Mouse (Mus musculus) kidney, postnatal 36 days (tissue): ENCODE measurements around the gene Spo11.

Experiments used
- DNase-seq, 2 experiments: peaks; one replicate each; pipeline ENCODE4 v3.0.0; 2021 to 2022; ENCODE audit warnings: mixed read lengths in 2 of 2

Gene Spo11

DNA sequence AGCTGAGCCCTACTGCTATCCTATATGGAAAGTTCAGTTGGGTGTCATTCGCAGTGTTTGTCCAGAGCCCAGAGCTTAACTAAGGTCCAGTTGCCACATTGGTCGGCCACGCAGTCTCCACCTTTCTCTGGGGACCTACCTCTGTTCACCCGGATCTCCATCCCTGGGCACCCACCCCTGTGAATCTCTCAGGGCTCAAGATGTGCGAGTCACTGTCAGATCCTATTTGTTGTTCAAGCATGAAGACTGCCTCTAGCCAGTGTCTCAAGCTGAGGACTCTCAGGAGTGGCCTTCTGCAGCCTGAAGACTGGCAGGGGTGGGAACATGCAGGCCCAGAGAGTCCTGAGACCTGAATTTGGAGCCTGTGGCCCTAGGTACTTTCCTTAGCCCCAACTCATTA is 58.6 kb downstream of the Spo11 start:
- no peak for DNase-seq

DNA sequence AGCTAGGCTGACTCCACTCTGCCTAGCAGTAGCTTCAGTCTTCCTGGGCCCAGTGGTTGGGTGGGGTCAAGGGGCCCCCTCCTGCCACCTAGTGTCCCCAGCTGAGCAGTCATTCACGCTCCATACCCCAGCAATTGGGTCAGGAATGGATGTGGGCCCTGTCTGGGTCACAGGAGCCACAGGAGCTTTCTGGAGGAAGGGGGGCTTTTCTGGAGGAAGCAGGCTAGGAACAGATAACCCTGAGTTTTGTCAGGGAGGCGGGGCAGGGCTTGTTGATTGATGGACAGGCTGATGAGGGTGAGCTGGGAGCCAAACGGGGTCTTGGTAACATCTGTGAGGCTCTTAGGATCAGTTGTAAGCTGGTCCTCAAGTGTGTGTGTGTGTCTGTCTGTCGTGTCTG is 59.1 kb downstream of the Spo11 start:
- no peak for DNase-seq

DNA sequence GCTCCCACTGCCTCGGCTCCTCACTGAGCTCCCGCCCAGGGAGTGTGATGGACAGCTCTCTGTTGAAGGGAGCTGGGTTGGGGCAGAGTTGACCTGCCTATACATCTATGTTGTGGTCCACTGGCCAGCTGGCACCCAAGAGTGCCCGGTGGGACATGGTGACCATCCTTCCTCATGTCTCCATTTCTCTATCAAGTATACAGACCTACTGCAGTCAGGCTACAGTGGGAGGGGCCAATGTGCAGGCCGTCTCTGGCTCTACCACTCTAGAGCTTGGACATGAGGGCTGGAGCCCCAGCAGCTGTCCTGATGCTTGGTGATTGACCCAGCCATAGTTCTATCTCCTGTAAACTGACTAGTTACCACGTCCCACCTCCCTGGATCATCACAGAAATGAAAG is 59.8 kb downstream of the Spo11 start:
- no peak for DNase-seq

DNA sequence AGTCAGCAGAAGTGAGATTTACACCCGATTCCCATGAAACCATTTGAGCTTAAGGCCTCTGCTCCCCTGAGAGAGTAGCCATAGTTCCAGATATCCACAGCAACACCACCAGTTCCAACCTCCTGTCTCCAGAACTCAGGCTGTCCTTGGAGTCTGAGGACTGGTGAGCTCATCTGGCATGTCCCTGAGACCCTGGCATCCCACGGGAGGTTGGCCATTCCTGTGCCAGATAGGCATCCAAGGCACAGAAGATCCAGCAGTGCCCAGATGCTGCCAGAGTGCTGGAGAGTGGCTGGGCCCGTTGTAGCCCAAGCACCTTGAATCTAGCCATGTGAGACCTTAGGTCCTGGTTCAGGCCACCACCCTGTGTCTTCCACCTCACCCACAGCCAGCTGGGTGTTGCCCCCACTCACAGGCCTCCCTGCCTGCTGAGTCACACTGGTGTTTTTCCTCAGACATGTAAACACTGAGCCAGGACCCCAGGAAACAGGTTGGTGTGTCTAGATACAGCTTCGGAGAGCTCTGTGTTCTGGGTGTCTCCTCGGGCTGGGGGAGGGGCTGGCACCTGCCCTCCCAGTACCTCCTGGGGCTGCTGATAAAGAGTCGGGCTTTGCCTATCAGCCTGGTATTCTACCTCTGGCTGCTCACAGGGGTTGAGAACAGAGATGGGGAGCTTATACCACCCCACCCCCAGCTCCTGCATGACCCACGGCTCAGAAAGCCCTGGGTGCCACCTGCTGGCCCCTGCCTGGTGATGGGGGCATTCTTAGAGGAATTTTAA is 60.5 kb downstream of the Spo11 start:
- no peak for DNase-seq

DNA sequence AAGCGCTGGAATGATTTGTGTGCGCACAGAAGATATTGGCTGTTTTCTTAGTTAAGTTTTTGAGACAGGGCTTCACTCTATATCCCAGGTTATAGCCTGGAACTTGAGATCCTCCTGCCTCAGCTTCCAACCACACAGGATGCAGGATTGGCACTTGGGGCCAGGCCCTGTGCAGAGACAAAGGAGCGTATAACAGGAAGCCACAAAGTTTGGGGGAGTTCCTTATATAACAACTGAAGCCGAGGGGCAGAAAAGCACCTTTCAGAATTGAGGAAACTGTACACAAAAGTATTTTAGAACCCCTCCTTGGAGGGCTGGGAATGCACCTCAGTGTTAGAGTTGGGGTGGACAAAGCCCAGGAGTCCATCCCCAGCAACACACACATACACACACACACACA is 61.5 kb downstream of the Spo11 start:
- DNase-seq = no peak

DNA sequence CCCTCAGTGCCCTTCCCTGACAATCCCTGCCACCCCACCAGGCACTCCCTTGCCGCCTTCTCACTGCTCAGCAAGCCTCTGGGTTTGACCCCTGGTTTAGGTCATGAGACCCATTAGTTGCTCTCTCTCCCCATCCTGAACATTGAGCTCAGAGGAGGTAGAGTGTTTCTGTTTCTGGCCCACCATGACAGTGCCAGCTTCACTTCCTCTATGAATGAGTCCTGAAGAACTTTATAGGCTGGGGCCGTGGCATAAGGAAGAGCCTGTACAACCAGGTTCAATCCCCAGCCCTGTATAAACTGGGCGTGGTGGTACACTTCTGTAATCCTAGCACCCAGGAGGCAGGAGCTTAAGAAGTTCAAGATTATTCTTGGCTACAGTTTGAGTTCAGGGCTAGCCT is 63.3 kb downstream of the Spo11 start:
- no peak for DNase-seq

DNA sequence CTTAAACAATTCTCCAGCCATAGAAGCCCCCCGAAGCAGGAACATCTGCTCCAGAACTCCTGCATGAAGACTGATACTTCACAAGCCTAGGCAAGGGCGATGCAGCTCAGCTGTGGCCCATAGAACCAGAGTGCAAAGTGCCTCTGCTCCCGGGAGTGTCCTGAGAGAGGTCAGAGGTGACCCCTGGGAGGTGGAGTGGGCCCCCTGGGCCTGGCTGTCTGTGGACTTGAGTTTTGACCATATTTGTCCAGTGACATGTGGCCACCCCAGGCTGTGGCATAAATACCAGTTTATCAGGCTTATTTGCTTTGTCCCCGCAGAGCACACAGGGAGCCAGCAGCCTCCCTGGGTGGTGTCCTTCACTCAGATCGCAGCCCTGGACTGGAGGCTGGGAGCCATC is 63.7 kb downstream of the Spo11 start:
- DNase-seq = peak in 1 of 2 experiments; percentile 55

DNA sequence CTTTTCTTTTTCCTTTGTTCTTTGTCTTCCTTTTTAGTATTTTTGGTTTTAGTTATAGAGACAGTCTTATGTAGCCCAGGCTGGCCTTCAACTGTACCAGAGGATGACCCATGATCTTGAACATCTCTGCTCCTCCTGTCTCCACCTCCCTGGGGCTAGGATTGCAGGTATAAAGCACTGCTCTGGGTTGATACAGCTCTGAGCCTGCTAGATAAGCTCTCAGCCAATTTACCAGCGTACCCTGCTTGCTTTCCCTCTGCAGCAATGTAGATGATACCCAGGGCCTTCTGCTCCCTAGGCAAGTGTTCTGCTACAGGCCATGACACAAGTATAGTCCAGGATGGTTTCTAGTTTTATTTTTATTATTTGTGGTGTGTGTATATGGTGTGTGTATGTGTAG is 64.4 kb downstream of the Spo11 start:
- no peak for DNase-seq

DNA sequence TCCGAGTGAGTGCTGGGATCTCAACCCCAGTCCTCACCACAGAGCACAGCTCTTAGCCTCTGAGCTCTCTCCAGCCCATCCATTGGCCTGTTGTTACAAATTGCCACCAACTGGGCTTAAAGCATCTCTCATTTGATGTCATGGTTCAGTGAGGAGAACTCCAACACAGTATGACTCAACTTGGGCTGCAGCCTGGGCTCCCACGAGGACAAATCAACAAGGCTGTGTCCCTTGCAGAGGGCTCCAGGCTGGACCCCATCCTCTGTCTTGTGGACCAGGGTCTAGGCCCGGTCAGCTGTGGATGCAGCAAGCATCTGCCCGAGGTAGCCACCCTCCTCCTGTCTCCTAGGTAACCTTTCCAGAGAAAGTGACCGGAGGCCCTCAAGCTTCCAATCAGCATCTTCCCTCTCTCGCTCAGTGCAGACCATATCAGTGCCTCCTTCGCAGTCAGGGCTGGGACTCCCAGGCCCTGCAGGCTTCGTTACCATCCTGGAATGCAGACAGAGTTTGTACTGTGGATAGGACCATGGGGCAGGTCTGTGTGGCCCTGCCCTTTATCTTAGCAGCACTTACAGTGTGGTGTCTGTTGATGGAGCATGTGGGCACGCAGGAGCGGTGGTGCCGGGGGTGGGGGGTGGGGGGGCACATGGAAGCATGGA is 65.1 kb downstream of the Spo11 start:
- no peak for DNase-seq
